27 mouse cellular contexts compared by ENCODE assay signal in genomic region chr9:27087402-27087801, GRCm38 (mm10).
"Had no signal": no experiment of that assay in that cellular context is flagged by ENCODE, and none has a peak within 500 bp of the region (broad histone marks: within the 10 kb centered on the region; RNA-seq: fewer than 3 reads in every experiment).

No protein-coding gene starts in this region.

- H3K4me1 ChIP-seq: hindbrain, embryonic 10.5 days; hindbrain, embryonic 12.5 days; intestine, embryonic 15.5 days; limb, embryonic 13.5 days; limb, embryonic 15.5 days; liver, embryonic 12.5 days had no signal

- H3K27ac ChIP-seq: heart, adult 2 months; heart, embryonic 13.5 days; heart, embryonic 15.5 days; hindbrain, embryonic 10.5 days; hindbrain, embryonic 12.5 days; hindbrain, embryonic 14.5 days; intestine, embryonic 15.5 days; layer of hippocampus, adult 2 months; limb, embryonic 13.5 days; limb, embryonic 15.5 days; liver, embryonic 12.5 days; liver, embryonic 14.5 days had no signal

- H3K9me3 ChIP-seq: heart, embryonic 13.5 days; heart, embryonic 15.5 days; hindbrain, embryonic 10.5 days; hindbrain, embryonic 12.5 days; intestine, embryonic 15.5 days; limb, embryonic 13.5 days; limb, embryonic 15.5 days; liver, embryonic 12.5 days had no signal

- H3K27me3 ChIP-seq: heart, embryonic 13.5 days; heart, embryonic 15.5 days; hindbrain, embryonic 12.5 days; intestine, embryonic 15.5 days; limb, embryonic 13.5 days; limb, embryonic 15.5 days; liver, embryonic 12.5 days had no signal

- H3K4me3 ChIP-seq: heart, adult 2 months; heart, embryonic 13.5 days; heart, embryonic 15.5 days; hindbrain, embryonic 10.5 days; hindbrain, embryonic 12.5 days; intestine, embryonic 15.5 days; layer of hippocampus, adult 2 months; limb, embryonic 13.5 days; limb, embryonic 15.5 days; liver, embryonic 12.5 days had no signal

- ATAC-seq: hindbrain, embryonic 16.5 days; inflammation-experienced regulatory T-cells, adult 6 months; intestine, embryonic 15.5 days; intestine, postnatal 0 days; liver, embryonic 12.5 days had no signal

- DNase-seq: gastrocnemius, postnatal 14 days; gastrocnemius, postnatal 36 days; heart, adult 2 months; heart, postnatal 14 days; heart, postnatal 4 days; kidney, adult 18-20 months; kidney, adult 8-10 months; kidney, postnatal 10 days; kidney, postnatal 25 days; kidney, postnatal 4 days; layer of hippocampus, adult 9-11 months; layer of hippocampus, postnatal 36 days; left cerebral cortex, postnatal 4 days had no signal
